Mouse (Mus musculus) ovary, adult 18-20 months (tissue): ENCODE results near the gene Arhgef28.

ENCODE experiments used
- DNase-seq: peaks from one replicate; pipeline ENCODE4 v3.0.0; 2022; ENCODE audit warnings: low spot score, mixed read lengths

The Arhgef28 gene

GRCm38 (mm10) chr13:98205771-98206545 lies at the start of gene Arhgef28:
TSS of gene Arhgef28 (minus strand) at chr13:98206439.
- peak; percentile 80 for DNase-seq

- no peak for DNase-seq
Observed at GRCm38 (mm10) chr13:98254921-98255320, 48.7 kb upstream of the Arhgef28 start.

DNA sequence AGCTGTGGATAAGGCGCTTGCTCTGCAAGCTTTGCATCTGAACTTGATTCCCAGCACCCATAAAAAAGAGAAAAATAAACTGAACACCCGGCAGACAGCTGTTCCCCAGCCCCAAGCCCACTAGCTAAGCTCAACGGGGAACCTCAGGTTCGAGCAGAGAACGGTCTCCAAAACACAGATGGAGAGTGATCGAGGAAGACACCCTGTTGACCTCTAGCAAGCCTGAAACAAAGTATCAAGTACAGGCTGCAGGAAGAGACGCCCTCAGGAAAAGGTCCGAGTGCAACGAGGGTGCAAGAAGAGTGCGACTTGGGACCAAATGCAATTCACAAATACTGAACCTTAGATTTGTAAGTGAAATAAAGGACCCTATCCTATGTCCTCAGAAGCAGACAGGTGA lies 43.4 kb upstream of the Arhgef28 start:
- DNase-seq, result no peak

DNA sequence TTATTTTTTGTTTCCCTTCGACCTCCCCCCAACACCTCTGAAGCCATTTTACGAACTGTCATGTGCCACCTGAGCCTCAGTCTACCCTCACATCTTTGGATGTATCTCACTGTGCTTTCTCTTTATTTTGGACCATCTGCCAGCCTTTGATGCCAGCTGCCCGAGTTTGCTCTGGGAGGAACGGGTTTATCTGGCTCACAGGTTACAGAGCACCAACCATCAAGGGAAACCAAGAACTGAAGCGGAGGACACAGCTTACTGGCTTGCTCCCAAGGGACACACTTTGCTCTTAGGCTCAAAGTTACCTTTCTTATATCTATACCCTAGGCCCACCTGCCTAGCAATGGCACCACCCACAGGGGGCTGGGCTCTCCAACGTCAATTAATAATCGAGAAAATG lies 39.1 kb upstream of the Arhgef28 start:
- DNase-seq, result no peak

GRCm38 (mm10) chr13:98244571-98245350 lies 38.5 kb upstream of the Arhgef28 start:
- DNase-seq, result no peak

DNA sequence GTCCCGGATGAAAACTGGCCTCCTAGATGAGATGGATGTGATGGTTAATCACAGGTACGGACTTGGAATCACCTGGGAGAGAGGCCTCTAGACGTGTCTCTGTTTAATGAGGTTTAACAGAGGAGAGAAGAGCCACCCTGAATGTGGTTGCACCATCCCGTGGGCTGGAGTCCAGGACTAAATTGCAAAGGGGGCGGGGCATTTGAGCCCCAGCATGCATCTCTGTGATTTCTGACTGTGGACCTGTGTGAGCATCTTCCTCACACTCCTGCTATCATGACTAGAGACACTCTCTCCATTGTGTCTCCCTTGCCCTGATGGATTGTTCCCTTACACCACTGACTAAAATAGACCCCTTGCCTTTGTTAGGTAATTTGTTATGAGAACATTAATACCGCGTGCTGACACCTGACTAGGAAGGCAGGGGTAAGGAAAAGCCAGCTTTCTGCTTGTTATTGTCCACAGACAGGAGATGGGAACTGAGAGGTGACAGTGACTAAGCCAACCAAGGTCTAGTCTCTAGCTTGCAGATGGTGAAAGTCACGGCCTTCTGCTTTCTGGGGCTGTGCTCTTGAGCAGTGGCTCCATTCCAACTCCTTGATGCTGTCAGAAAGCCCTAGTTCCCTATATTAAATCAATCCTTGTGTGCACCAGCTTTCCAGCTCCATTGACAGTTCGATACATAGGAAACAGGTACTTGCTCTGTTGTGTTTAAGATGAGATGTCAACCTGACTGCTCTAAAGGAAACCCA lies 35.5 kb upstream of the Arhgef28 start:
- no peak for DNase-seq

DNA sequence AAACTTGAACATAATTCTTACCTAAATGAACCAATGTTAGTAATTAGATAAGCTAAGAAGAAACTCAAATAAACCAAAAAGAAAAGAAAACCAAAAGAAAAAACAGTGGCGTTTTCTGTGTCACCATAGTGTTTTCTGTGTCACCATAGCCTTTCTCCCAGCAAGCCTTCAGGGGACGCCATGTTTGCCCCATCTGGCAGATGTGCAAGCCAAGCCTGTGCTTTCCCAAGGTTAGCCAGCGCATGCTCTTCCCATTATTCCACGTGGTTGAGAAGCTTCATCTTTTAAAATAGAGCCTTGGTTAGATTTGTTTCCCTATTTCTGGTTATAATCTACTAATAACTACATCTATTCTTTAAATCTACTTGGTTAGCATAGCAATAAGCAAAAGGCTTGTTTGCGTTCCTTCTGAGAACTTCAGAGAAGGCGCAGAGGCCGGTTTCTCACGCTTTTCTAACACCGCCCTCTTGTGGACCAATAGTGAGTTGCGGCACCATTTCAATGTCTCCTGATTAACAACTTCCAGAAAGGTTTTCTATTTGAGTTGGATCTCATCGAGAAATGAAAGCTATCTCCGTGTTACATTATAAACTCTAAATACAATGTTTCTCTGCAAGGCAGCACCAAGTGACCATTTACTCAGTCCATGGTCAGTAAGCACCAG lies 33.9 kb upstream of the Arhgef28 start:
- no peak for DNase-seq

DNA sequence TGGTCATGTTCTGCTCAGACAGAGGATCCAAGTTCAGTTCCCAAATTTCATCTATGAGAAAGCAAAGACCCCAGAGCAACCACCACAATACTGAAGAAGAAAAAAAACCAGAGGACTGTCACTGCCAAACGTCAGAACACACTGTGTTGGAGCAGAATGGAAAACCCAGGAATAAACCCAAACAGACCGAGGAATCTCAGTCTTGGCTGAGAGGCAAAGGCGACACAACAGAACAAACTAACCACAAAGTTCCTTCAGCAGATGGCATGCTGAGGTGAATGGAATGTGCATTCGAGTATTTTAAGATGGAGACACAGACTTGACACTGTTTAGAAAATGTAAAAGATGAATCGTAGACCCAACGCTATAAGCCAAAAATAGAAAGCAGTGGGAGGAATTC lies 29.2 kb upstream of the Arhgef28 start:
- no peak for DNase-seq

DNA sequence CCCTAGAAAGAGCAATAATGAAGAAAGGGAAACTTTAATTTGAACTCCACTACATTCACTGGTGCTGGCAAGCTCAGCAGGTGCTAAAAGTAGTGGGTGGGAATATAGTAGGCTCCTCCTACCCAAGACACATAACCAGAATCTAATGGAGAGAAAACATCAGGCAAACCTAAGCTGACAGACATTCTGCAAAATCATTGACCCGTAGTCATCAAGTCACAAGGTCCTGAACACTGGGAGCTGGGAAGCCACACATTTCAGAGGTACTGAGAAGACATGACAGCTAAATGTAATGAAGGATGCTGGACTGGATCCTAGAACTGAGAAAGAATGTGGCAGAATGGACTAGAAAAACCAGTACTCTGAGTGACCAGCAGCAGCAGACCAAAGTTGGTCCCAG lies 24.3 kb upstream of the Arhgef28 start:
- no peak for DNase-seq

DNA sequence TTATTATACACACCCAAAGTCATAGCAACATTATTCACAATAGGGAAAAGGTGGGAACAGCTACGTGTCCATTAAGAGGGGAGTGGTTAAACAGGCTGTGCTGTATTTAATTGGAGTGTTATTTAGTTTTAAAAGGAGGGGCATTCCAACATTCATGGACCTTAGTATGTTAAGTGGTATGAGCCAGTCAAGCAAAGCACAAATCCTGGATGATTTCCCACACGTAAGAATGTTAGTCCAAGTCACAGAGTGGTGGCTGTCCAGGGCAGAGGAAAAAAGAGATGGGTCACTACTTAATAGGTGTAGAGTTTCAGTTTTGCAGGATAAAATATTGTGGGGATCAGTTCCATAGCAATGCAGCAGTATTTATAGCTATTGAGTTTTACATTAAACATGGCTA lies 20.0 kb upstream of the Arhgef28 start:
- no peak for DNase-seq

- DNase-seq, result no peak
Observed at GRCm38 (mm10) chr13:98222848-98223247, 16.6 kb upstream of the Arhgef28 start.

- no peak for DNase-seq
Observed at GRCm38 (mm10) chr13:98210137-98210536, 3.9 kb upstream of the Arhgef28 start.

GRCm38 (mm10) chr13:98208842-98209241 lies 2.6 kb upstream of the Arhgef28 start:
- DNase-seq, result no peak

GRCm38 (mm10) chr13:98206546-98206870 lies 269 bp upstream of the Arhgef28 start:
- no peak for DNase-seq

GRCm38 (mm10) chr13:98205111-98205510 lies 1.1 kb downstream of the Arhgef28 start:
- no peak for DNase-seq

DNA sequence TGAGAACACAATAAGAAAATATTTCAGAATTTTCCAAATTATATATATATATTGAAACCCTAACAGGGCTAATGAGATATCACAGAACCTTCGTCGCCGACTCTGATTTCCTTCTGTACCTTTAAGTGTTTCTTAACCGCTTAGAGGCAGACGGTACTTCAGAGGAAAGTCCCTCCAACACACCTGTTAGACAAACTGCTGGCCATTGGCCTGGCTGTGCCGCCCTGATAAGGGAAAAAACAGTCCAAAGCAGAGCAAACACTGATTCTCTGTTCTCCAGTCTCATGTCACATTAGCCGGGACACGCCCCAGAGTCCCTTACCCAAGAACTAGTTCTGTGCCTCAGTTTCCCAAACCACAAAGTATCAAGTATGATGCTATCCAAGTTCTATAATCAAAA lies 1.9 kb downstream of the Arhgef28 start:
- no peak for DNase-seq

DNA sequence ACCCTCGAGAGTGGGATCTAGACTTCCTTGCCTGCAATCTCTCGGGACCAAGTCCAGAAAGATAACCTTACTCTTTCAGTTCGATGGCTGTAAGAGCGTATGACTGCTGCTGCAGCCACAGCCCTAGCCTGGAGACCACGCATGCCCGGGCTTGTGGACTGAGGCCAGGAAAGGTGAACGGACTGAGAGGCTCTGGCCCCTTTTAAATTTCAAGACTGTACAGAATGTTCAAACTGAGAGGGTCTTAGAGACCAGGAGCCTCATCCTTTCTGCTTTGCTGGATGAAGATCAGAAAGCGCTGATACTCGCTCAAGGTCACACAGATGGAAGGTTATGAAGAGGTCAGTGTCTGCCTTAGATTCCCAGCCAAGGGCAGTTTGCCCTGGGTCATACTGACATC lies 4.8 kb downstream of the Arhgef28 start:
- no peak for DNase-seq

DNA sequence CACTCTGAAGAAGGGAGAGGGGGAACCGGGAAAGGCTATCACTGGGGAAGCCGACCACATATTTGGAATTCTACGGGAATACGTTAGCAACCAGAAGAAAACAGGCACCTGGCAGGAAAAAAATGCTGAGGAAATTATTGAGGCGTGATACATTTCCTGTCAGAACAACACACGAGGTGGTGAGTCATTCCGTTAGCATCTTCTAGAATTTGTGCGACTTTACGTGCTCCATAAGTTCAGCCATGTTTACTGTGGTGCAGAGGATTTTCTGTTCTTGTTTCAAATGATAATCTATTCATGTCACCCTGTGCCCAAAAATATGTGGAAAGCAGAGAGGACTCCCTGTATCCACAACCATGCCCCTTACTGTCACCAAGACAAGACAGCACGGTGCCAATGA lies 13.6 kb downstream of the Arhgef28 start:
- DNase-seq, result no peak

DNA sequence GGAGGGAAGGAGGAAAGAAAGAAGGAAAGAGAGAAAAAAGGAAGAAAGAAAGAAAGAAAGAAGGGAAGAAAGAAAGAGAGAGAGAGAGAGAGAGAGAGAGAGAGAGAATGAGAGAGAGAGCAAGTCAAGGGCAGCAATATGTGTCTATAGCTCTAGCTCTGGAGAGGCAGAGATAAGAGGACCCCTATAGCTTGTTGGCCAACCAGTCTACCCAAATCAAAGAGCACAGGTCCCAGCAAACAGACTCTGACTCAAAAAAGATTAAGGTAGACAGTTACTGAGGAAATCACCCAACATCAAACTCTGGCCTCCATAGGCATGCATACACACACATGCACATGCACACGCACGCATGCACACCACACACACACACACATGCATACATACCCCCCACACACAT lies 17.7 kb downstream of the Arhgef28 start:
- no peak for DNase-seq

DNA sequence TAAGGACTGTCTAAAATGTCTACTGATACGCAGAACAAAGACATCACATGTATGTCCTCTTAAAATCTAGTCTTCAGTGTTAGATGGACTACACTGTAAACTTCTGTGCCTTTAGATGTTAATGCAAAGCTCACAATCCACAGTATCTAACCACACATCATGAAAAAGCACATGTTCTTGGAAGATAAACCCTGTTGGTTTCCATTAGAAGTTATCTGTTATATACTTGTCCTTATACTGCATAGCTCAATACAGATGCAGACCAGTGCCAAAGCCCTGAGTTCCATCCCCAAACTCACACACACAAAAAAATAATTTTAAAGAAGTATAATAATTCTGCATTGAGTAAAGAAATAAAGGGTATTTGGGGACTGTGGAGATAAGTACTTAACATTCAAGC lies 18.3 kb downstream of the Arhgef28 start:
- no peak for DNase-seq

GRCm38 (mm10) chr13:98186179-98186578 lies 20.1 kb downstream of the Arhgef28 start:
- DNase-seq, result no peak

DNA sequence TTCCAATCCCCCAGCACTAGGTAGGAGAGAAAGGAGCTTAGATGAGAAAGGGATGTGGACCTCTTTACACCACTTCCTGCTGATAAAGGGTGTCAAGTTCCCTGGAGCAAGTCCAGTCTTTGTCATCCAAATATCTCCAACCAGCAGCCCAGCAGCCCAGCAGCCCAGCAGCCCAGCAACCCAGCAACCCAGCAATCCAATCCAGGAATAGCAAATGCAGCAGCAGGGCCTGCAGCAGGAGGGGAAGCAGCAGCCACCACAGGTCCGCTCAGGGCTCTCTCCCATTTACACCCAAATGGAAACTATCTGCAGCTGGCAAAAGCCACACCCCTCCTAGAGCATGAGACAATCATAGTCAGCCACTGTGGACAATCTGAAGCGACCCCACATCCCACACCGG lies 21.6 kb downstream of the Arhgef28 start:
- DNase-seq, result no peak
